Mouse (Mus musculus): ENCODE data around the gene Gm13723.

Gm13723 gene

GRCm38 (mm10) chr2:86874702-86875101, at the start of gene Gm13723:
Gene Gm13723 (minus strand): TSS chr2:86874802.
- no peak for DNase-seq

- no peak for DNase-seq
These were observed 31.0 kb upstream of the Gm13723 start for GRCm38 (mm10) chr2:86905647-86906046.

GRCm38 (mm10) chr2:86892116-86892515, 17.5 kb upstream of the Gm13723 start, which contains the start of gene Olfr1097:
Gene Olfr1097 (minus strand): TSS chr2:86892216.
- DNase-seq = no peak

- no peak for DNase-seq
These were observed 23.0 kb downstream of the Gm13723 start, which contains the start of gene Olfr1095 for GRCm38 (mm10) chr2:86851596-86851995. Gene Olfr1095 (minus strand): TSS chr2:86851696.

GRCm38 (mm10) chr2:86824363-86824762, 50.2 kb downstream of the Gm13723 start, which contains the start of gene Olfr1094:
Gene Olfr1094 (plus strand): TSS chr2:86824663.
- no peak for DNase-seq
